Mouse (Mus musculus) forebrain, embryonic 10.5 days (tissue): Measurements from ENCODE around the gene Ctnnd2. TPM values are rescaled to one million over a fixed set of nuclear protein-coding genes. Genes with fewer than 3 reads are reported as not detected.

Source experiments
- DNase-seq: peaks from one replicate; pipeline ENCODE4 v3.0.0-alpha.2; 2017; ENCODE audit warnings: low spot score; ENCODE audit errors: extremely low spot score
- H3K27ac ChIP-seq: fragments of 300-500 bp; sonication (generic); 2 replicates; pipeline ENCODE4 v1.5.1; 2016; ENCODE audit warnings: mild to moderate bottlenecking
- H3K27me3 ChIP-seq: fragments of 300-500 bp; sonication (generic); 2 replicates; pipeline ENCODE4 v1.6.1; 2016; ENCODE audit warnings: mild to moderate bottlenecking; ENCODE audit not compliant: poor library complexity, severe bottlenecking
- H3K36me3 ChIP-seq: fragments of 300-500 bp; sonication (generic); replicated peaks from 2 replicates; pipeline ENCODE4 v1.6.1; 2016; ENCODE audit warnings: mild to moderate bottlenecking, moderate library complexity
- H3K4me1 ChIP-seq: fragments of 300-500 bp; sonication (generic); 2 replicates; pipeline ENCODE4 v1.6.1; 2016
- H3K4me3 ChIP-seq: fragments of 300-500 bp; sonication (generic); 2 replicates; pipeline ENCODE4 v1.5.1; 2016; ENCODE audit warnings: mild to moderate bottlenecking, moderate library complexity
- H3K9me3 ChIP-seq: fragments of 300-500 bp; sonication (generic); 2 replicates; pipeline ENCODE4 v1.6.1; 2016; ENCODE audit warnings: mild to moderate bottlenecking, moderate library complexity
- WGBS: fragments of 180-500 bp; shearing (Covaris S2); methylation state at CpG from one replicate; pipeline ENCODE4 v1.1.7; 2016; 5-methylcytosine and 5-hydroxymethylcytosine counted together
- polyA plus RNA-seq: library from polyadenylated mRNA; unstranded; fragments of >200 nt; fragmentation: Nextera tagmentation; extraction: Ambion mirVana; gene quantifications from 2 replicates; pipeline ENCODE4 v1.2.1, GENCODE M21; 2016

Gene Ctnnd2
- polyA plus RNA-seq, 1 experiment from 2014 or later = 25.3 TPM

DNA sequence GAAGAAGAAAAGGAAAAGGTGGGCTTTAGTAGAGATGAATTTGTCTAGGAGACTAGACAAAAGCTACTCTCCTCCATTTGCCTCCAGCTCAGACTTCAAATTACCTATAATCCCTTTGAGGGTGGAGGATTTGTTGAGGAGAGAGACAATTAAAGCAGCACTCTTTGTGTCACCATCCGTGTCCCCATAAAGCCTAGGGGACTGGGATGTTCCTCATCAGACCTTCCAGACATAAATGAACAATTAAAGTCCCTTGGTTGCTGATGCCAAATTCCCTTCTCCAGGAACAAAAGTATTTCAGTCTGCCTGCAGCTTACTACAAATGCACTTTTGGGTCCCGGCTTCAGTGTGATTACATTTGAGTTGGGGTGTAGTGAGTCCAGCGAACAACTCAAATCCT, 340.1 kb downstream of the Ctnnd2 start:
- no peaks in the 10 kb centered on the region for H3K27me3 ChIP-seq
- 12% methylated on average over 3 of the region's 3 CpGs for WGBS
- no peak for DNase-seq
- H3K9me3 ChIP-seq = no peaks in the 10 kb centered on the region
- H3K4me1 ChIP-seq = peaks cover 34% of the 10 kb centered on the region
- peak overlapping the region; percentile 60; the same call in 1 of the 2 replicates for H3K27ac ChIP-seq
- H3K4me3 ChIP-seq = no peak overlapping the region
- H3K36me3 ChIP-seq = no peaks in the 10 kb centered on the region

DNA sequence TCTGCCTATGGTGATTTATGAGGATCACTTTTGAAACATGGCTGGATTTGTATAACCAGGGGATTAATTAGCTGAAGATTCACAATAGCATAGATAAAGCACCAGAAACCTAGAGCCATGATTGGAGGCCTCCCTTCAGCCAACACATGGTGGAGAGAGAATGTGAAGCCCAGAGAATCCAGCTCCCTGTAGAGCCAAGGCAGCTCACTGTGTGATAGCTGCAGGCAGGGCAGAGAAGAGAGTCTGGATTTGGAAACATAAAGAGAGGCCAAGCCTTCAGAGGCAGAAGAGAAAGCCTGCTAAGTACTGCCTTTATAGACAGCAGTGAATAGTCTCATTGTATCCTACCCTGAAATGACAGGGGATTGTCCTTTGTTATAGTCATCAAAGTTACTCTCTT, 340.7 kb downstream of the Ctnnd2 start:
- no peak for DNase-seq

DNA sequence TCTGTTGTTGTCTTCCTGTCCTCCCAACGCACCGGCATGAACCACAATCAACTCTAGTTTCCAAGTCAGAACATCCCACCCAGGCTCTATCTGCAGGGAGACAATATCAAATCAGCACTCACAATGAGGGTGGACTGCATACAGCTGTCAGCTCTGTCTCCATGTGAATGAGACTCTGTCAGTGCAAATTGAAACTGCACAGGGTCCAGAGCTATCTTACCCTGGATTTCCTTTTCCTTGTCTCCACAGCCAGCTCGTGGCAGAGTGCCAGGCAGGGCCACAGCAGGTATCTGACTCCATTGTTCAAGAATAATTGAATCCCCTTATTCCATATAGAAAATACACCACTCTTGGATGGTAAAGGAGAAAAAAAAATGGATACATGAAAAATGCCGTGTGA, 343.0 kb downstream of the Ctnnd2 start:
- no peak overlapping the region for H3K27ac ChIP-seq
- no peak overlapping the region for H3K4me3 ChIP-seq
- WGBS = 80% methylated on average over 4 of the region's 4 CpGs
- no peaks in the 10 kb centered on the region for H3K36me3 ChIP-seq
- H3K9me3 ChIP-seq = no peaks in the 10 kb centered on the region
- H3K27me3 ChIP-seq = no peaks in the 10 kb centered on the region
- H3K4me1 ChIP-seq = peaks cover 34% of the 10 kb centered on the region
- DNase-seq = no peak

More for the DNA sequence above, 340.7 kb downstream of the Ctnnd2 start:
- Histone ChIP-seq H3K4me3 (no peak overlapping the region), H3K27me3 (no peaks in the 10 kb centered on the region), H3K4me1 (peaks cover 34% of the 10 kb centered on the region), H3K36me3 (no peaks in the 10 kb centered on the region), H3K9me3 (no peaks in the 10 kb centered on the region), H3K27ac (peak overlapping the region; percentile 60; the same call in 1 of the 2 replicates)

DNA sequence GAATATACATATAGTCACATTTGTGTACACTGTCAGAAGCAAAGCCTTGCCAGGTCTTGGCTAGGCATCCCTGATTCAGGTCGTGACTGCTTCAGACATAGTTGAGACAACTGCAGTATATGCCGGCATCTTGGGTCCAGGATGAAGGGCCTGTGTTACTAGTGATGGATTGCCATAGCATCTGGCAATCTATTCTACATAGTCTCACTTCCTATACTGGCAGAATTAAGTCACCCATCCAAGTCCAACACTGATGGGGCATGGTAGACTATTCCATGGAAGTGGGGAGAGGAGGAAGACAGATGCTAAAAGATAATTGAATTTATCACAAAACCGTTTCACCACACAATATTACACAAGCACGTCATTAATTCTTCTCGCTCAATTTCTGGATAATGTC, 369.1 kb downstream of the Ctnnd2 start:
- H3K4me1 ChIP-seq = no peaks in the 10 kb centered on the region
- WGBS = 94% methylated on average over 5 of the region's 5 CpGs
- H3K9me3 ChIP-seq = no peaks in the 10 kb centered on the region
- DNase-seq = no peak
- H3K4me3 ChIP-seq = no peak overlapping the region
- H3K27ac ChIP-seq = no peak overlapping the region
- H3K27me3 ChIP-seq = no peaks in the 10 kb centered on the region
- H3K36me3 ChIP-seq = no peaks in the 10 kb centered on the region

DNA sequence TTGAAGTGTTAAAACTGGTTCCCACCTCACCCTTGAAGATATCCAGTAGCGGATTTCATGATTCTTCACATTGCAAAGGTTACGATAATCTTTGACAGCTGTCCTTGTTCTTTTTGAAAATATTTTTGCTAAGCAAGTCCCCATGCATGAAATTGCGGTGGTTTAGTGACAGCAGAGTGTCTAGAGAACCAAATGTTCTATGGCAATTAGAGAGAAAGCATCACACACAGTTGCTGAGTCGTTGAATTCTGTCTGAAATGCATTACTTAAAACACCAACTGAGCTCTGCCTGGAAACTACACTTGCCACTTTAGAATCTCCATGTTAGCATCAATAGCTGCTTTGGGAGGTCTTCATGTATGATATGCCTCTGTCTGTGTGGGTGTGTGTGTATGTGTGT, 375.9 kb downstream of the Ctnnd2 start:
- H3K27ac ChIP-seq = no peak overlapping the region
- WGBS = 91% methylated on average over 4 of the region's 4 CpGs
- H3K4me3 ChIP-seq = no peak overlapping the region
- no peaks in the 10 kb centered on the region for H3K9me3 ChIP-seq
- H3K36me3 ChIP-seq = no peaks in the 10 kb centered on the region
- no peak for DNase-seq
- no peaks in the 10 kb centered on the region for H3K4me1 ChIP-seq
- no peaks in the 10 kb centered on the region for H3K27me3 ChIP-seq

DNA sequence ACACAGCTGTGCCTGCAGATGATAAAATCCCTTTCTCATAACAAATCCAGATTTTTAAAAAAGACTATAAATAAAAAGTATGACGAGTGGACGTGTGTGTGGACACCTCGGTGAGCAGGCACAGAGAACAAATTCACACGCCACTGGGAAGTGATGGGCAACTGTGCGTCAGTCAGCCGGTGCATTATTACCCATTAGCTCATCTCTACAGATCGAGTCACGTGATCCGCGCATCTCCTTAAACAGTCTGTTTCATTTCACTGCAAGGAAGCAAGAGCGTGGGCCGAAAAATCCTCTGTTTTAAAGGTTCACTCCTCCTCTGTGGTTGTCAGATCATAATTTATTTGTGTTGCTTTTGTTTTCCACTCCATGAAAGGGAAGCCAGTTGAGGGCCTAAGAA, 378.6 kb downstream of the Ctnnd2 start:
- DNase-seq = no peak
- no peak overlapping the region for H3K4me3 ChIP-seq
- 92% methylated on average over 12 of the region's 12 CpGs for WGBS
- H3K36me3 ChIP-seq = no peaks in the 10 kb centered on the region
- no peak overlapping the region for H3K27ac ChIP-seq
- H3K9me3 ChIP-seq = no peaks in the 10 kb centered on the region
- no peaks in the 10 kb centered on the region for H3K27me3 ChIP-seq
- H3K4me1 ChIP-seq = no peaks in the 10 kb centered on the region

DNA sequence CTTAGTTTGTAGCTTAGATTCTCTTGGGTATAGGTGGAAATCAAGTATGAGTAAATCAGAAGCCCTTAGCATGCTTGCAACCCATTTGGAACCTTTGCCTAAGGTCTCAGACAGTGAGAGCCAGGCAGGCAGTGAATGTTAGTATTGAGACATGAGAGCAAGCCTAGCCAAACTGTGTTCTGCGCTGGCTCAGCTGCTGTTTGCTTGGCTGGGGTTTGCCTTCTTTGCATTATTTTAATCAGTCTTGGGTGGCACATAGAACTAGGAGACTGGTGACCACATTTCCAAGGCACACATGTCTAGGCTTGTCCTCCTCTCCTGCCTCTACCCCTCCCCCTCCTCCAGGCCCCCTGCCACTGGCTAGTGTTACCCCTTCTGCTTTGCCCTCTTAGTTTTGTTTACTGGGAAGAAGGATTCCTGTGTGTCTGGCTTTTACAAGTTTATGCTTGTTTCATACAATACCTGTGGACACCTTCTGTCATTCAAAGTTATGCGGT, 381.6 kb downstream of the Ctnnd2 start:
- 87% methylated on average over 2 of the region's 2 CpGs for WGBS
- no peak overlapping the region for H3K27ac ChIP-seq
- no peak for DNase-seq
- no peaks in the 10 kb centered on the region for H3K27me3 ChIP-seq
- H3K4me1 ChIP-seq = peaks cover 15% of the 10 kb centered on the region
- no peaks in the 10 kb centered on the region for H3K9me3 ChIP-seq
- no peak overlapping the region for H3K4me3 ChIP-seq
- no peaks in the 10 kb centered on the region for H3K36me3 ChIP-seq

DNA sequence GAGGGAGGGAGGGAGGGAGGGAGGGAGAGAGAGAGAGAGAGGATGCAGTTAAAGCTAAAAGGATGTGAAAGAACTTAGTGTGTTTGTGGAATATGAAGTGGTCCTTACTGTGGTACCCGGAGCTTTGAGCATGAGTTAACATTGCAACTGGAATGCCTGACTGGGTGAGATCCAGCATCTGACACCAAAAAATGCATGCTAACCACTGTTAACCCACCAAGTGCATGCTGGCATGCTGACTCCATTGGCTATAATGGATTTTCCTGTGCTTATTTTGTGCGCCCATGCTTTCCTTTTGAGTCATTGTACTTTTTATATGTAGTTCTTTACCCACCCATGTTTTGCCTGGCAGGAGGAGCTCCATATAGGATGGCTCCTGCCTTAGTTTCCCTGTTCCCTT, 383.4 kb downstream of the Ctnnd2 start:
- 95% methylated on average over 2 of the region's 2 CpGs for WGBS
- H3K36me3 ChIP-seq = no peaks in the 10 kb centered on the region
- H3K4me3 ChIP-seq = no peak overlapping the region
- H3K4me1 ChIP-seq = peaks cover 15% of the 10 kb centered on the region
- no peak overlapping the region for H3K27ac ChIP-seq
- DNase-seq = no peak
- no peaks in the 10 kb centered on the region for H3K9me3 ChIP-seq
- H3K27me3 ChIP-seq = no peaks in the 10 kb centered on the region

DNA sequence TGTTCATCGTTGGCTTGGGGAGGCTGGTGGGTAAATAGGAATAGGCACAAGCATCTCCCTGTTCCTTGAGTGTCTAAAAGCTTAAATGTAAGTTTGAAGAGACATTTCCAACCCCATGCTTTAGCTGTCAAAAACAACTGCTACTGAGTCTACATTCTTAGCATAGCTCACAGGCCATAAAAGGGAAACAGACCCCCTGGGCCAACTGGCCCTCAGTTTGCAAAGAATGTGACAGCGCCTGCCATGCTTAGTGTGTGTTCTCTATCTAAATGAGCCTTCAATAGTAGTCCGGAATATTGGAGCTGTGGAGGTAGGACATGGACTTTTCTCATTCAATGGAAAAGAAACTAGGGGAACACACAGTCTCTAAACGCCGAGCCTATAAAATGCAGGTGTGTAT, 390.0 kb downstream of the Ctnnd2 start:
- DNase-seq = no peak
- 93% methylated on average over 5 of the region's 5 CpGs for WGBS
- Histone ChIP-seq H3K27ac (no peak overlapping the region), H3K27me3 (no peaks in the 10 kb centered on the region), H3K4me3 (no peak overlapping the region), H3K9me3 (no peaks in the 10 kb centered on the region), H3K4me1 (peaks cover 14% of the 10 kb centered on the region), H3K36me3 (no peaks in the 10 kb centered on the region)

DNA sequence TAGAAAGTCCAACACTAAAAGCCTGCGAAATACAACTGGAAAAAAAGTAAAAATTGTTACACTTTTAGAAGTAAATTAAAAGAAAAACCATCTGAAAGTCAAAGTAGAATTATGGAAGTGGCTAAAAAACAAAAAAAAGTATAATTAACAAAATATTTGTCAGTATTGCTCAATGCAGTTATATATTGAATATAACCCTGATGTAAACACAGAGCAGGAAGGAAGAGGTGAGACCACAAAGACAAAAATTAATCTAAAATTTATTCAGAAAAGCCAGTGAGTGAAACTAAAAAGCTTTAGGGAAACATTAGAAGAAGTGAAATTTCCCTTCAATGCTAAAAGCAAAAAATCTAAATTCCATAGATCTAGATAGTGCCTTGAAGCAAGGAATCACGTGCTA, 392.2 kb downstream of the Ctnnd2 start:
- DNase-seq = no peak
- Histone ChIP-seq H3K27me3 (no peaks in the 10 kb centered on the region), H3K36me3 (no peaks in the 10 kb centered on the region), H3K27ac (no peak overlapping the region), H3K4me3 (no peak overlapping the region), H3K4me1 (0 out of 2 replicates have a peak, but pooled peaks cover 6% of the 10 kb centered on the region), H3K9me3 (no peaks in the 10 kb centered on the region)
- 92% methylated on average over 2 of the region's 2 CpGs for WGBS

DNA sequence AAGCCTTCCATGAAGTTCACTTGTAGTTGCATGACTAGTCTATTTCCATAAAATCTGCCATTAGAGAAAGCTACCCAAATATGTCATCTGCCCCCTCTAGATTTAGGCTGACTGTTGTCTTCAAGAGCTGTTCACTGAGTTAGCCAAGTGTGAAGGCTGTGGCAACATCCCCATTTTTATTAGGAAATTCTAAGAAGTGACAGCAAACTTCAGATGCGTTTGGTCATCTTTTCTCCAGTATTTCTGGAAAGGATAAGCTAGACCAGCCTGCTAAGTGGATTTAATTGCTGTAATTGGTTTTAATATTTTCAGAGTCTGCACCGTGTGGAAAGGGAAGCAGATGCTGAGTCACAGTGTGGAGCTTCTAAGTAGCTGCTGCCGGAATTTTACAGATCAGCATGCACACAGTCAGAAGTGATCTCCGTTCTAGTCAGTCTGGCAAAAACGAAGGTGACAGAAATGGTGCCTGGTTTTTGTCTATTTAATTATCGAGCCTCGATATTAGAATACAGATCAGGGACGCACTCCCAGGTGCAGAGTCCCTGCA, 397.9 kb downstream of the Ctnnd2 start:
- Histone ChIP-seq H3K36me3 (no peaks in the 10 kb centered on the region), H3K27ac (0 out of 2 replicates have a peak overlapping the region, but pooled peaks have one; percentile 8), H3K4me3 (no peak overlapping the region), H3K27me3 (no peaks in the 10 kb centered on the region), H3K4me1 (0 out of 2 replicates have a peak, but pooled peaks cover 3% of the 10 kb centered on the region), H3K9me3 (no peaks in the 10 kb centered on the region)
- 87% methylated on average over 8 of the region's 8 CpGs for WGBS
- no peak for DNase-seq

DNA sequence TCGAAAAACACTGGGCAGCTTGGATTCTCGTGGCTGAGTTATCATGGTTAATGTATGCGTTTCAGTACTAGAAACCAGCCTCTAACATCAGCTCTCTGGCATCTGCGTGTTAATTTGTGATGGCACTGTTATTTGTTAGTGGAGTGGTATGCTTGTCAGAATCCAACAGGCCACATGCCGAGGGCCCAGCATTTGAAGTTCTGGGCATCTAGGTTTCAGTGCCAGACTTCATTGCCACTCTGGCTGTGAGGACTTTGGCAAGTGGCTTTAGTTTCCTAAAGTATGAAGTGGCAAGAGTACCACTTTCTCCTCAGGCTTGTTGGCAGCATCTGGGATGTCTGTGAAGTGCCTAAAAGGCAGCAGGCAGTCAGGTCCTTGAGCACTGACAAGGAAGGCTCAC, 415.1 kb downstream of the Ctnnd2 start:
- Histone ChIP-seq H3K4me1 (no peaks in the 10 kb centered on the region), H3K27ac (no peak overlapping the region), H3K9me3 (no peaks in the 10 kb centered on the region), H3K36me3 (no peaks in the 10 kb centered on the region), H3K27me3 (no peaks in the 10 kb centered on the region), H3K4me3 (no peak overlapping the region)
- no peak for DNase-seq
- WGBS = 88% methylated on average over 5 of the region's 5 CpGs

DNA sequence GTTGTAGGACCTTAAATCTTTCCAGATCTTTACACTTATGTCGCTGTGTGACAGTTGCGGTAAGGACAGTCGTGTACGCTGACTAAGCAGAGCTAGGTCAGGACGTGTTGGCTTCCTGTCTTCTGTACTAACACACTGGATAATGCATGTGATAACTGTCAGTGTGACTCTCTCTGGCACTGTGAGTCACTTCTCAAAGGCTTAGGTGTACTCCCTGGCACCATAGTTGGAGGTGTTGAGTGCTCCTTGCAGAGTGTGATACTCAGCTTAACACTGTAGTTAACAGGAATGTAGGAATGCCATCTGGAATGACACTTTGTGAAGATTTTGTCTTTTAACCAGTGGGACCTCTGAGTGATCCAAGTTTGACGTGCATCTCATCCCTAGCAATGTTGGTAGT, 418.5 kb downstream of the Ctnnd2 start:
- H3K4me3 ChIP-seq = no peak overlapping the region
- H3K9me3 ChIP-seq = no peaks in the 10 kb centered on the region
- H3K27me3 ChIP-seq = no peaks in the 10 kb centered on the region
- WGBS = 93% methylated on average over 6 of the region's 6 CpGs
- no peaks in the 10 kb centered on the region for H3K36me3 ChIP-seq
- H3K27ac ChIP-seq = no peak overlapping the region
- H3K4me1 ChIP-seq = no peaks in the 10 kb centered on the region
- DNase-seq = no peak

DNA sequence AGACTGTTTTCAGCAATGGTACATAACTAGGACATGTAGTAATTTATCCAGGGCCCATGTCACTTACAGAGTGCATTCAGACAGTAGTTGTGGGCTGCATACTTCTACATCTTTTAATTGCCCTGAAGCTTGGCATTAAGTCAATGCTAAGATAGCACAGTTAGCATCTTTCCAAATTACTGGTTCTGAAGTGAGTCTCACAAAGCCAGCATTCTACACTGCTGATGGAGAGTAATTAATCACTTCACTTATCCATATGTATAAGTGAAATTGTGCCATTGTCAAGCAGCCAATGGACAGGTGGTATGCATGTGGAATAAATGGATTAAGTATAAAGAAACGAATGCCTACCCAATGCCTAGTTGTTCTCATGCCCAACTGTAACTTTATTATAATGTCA, 423.1 kb downstream of the Ctnnd2 start:
- no peak overlapping the region for H3K27ac ChIP-seq
- no peaks in the 10 kb centered on the region for H3K36me3 ChIP-seq
- no peaks in the 10 kb centered on the region for H3K4me1 ChIP-seq
- no peaks in the 10 kb centered on the region for H3K9me3 ChIP-seq
- no peak for DNase-seq
- no peak overlapping the region for H3K4me3 ChIP-seq
- H3K27me3 ChIP-seq = no peaks in the 10 kb centered on the region
- 72% methylated on average over 1 of the region's 1 CpGs for WGBS
